In genomic region chr7:96545979-96546378, GRCm38 (mm10) we compare ENCODE assay signal across 10 mouse cellular contexts.
"Had no signal": no experiment of that assay in that cellular context is flagged by ENCODE, and none has a peak within 500 bp of the region (broad histone marks: within the 10 kb centered on the region; RNA-seq: fewer than 3 reads in every experiment).

No protein-coding gene starts in this region.

- H3K27ac ChIP-seq: hindbrain, embryonic 14.5 days; left cerebral cortex, adult 2 months; limb, embryonic 10.5 days; liver, embryonic 12.5 days; midbrain, embryonic 13.5 days had no signal

- DNase-seq: kidney, adult 18-20 months; kidney, postnatal 25 days; spleen, adult 18-20 months; thymus, postnatal 36 days had no signal

- H3K9ac ChIP-seq: hindbrain, embryonic 14.5 days; liver, embryonic 12.5 days; midbrain, embryonic 13.5 days had no signal

- H3K27me3 ChIP-seq: liver, embryonic 12.5 days; midbrain, embryonic 13.5 days had no signal

- H3K4me2 ChIP-seq: hindbrain, embryonic 14.5 days; liver, embryonic 12.5 days; midbrain, embryonic 13.5 days had no signal

- H3K36me3 ChIP-seq: liver, embryonic 12.5 days had no signal

- H3K4me1 ChIP-seq: liver, embryonic 12.5 days had no signal

- H3K4me3 ChIP-seq: left cerebral cortex, adult 2 months; limb, embryonic 10.5 days; liver, embryonic 12.5 days; midbrain, embryonic 13.5 days; myocyte had no signal

- ATAC-seq: liver, embryonic 12.5 days; midbrain, embryonic 13.5 days had no signal

- H3K9me3 ChIP-seq: limb, embryonic 10.5 days; liver, embryonic 12.5 days; midbrain, embryonic 13.5 days had no signal
